7 mouse cellular contexts compared by ENCODE assay signal in genomic region chr3:100768170-100768624, GRCm38 (mm10). TPM values are rescaled to one million over a fixed set of nuclear protein-coding genes. Genes with fewer than 3 reads are reported as not detected.
DNase-seq lines count a peak whose midpoint lies in the region; ATAC-seq and TF ChIP-seq lines count a peak whose summit lies in the region.

No protein-coding gene starts in this region.

- H3K4me3 ChIP-seq in ES-E14 (ENCODE audit: insufficient read depth in 1 of 2, low read depth in 1 of 2, low read length in 2 of 2, poor library complexity in 1 of 2, severe bottlenecking in 1 of 2): peak overlapping the region in 1 of 2 experiments; percentile 31; a peak in 1 of 4 replicates
- H3K4me3 ChIP-seq in heart, embryonic 14.5 days (ENCODE audit: control insufficient read depth in 1 of 2, insufficient read depth in 1 of 2, low read depth in 1 of 2, low read length in 2 of 2): peak overlapping the region in 1 of 2 experiments; percentile 7; a peak in 1 of 4 replicates
- H3K4me3 ChIP-seq in left cerebral cortex, adult 2 months: no peak overlapping the region
- H3K4me3 ChIP-seq in midbrain, embryonic 13.5 days (replicated peaks): no peak overlapping the region

- H3K4me2 ChIP-seq in heart, embryonic 14.5 days (ENCODE audit: low read length): peak overlapping the region; percentile 49
- H3K4me2 ChIP-seq in midbrain, embryonic 13.5 days (replicated peaks): peak overlapping the region; percentile 23

- H3K27me3 ChIP-seq in heart, embryonic 14.5 days (ENCODE audit: control insufficient read depth, insufficient read depth, low read length): no peaks in the 10 kb centered on the region
- H3K27me3 ChIP-seq in midbrain, embryonic 13.5 days: no peaks in the 10 kb centered on the region

- intact Hi-C loops in left cerebral cortex, adult 2 months (cut with DNase I): loop anchor here (2.0 to 10.0 kb wide), 2 partner anchors 139 to 197 kb away; partner anchors contain the start of gene Ttf2

- peak; percentile 49 for ATAC-seq in common myeloid progenitor, adult 5-6 weeks (replicated peaks; ENCODE audit: low read depth, poor library complexity, severe bottlenecking)
- ATAC-seq in heart, embryonic 14.5 days (ENCODE audit: insufficient number of reproducible peaks, insufficient read depth, low FRiP score, low read depth): no peak
- peak; percentile 83 for ATAC-seq in midbrain, embryonic 13.5 days
- no peak for ATAC-seq in inflammation-experienced regulatory T-cells, adult 6 months

- in situ Hi-C loops in ES-E14 (cut with MboI; ENCODE audit: low sequenced_read_pairs in 2 of 2, unreplicated experiment in 2 of 2): no loop called here

- 32% methylated on average over 15 of the region's 15 CpGs for WGBS in heart, embryonic 14.5 days
- WGBS in midbrain, embryonic 13.5 days: 19% methylated on average over 12 of the region's 15 CpGs

- H3K4me1 ChIP-seq in ES-E14 (ENCODE audit: control insufficient read depth in 2 of 2, insufficient read depth in 2 of 2, low read length in 2 of 2, poor library complexity in 1 of 2): no peaks in the 10 kb centered on the region; a peak in 1 of 4 replicates
- H3K4me1 ChIP-seq in heart, embryonic 14.5 days (ENCODE audit: control insufficient read depth in 2 of 2, insufficient read depth in 2 of 2, low read length in 2 of 2): peaks cover 0 to 8% of the 10 kb centered on the region in 2 experiments; a peak in 2 of 4 replicates
- H3K4me1 ChIP-seq in midbrain, embryonic 13.5 days (replicated peaks): peaks cover 7% of the 10 kb centered on the region

- DNase-seq in ES-E14 (ENCODE audit: low read depth, low spot score): no peak
- DNase-seq in left cerebral cortex, adult 2 months (ENCODE audit: extremely low spot score in 1 of 2, low spot score in 2 of 2): peak in 1 of 2 experiments; percentile 17
- DNase-seq in adrenal gland, adult 8-10 months: no peak

- no peaks in the 10 kb centered on the region for H3K36me3 ChIP-seq in ES-E14 (ENCODE audit: control insufficient read depth, insufficient read depth, low read length, poor library complexity, severe bottlenecking)
- H3K36me3 ChIP-seq in heart, embryonic 14.5 days (ENCODE audit: control insufficient read depth, insufficient read depth, low read length): no peaks in the 10 kb centered on the region
- H3K36me3 ChIP-seq in midbrain, embryonic 13.5 days: no peaks in the 10 kb centered on the region

- TF ChIP-seq CTCF in left cerebral cortex, adult 2 months (IDR thresholded peaks at IDR 0.05): peak; percentile 70

- no peaks in the 10 kb centered on the region for H3K9me3 ChIP-seq in ES-E14 (ENCODE audit: control insufficient read depth, insufficient read depth, low read depth, low read length)
- H3K9me3 ChIP-seq in heart, embryonic 14.5 days (ENCODE audit: control insufficient read depth, low read length): no peaks in the 10 kb centered on the region
- H3K9me3 ChIP-seq in midbrain, embryonic 13.5 days: no peaks in the 10 kb centered on the region

- no peak overlapping the region for H3K27ac ChIP-seq in ES-E14 (ENCODE audit: insufficient read depth, low read depth, low read length, poor library complexity, severe bottlenecking)
- H3K27ac ChIP-seq in heart, embryonic 14.5 days (replicated peaks in 1 of 2; ENCODE audit: control insufficient read depth in 1 of 2, insufficient read depth in 1 of 2, low read depth in 2 of 2, low read length in 2 of 2): peak overlapping the region; percentile 38 to 43; a peak in 3 of 4 replicates
- no peak overlapping the region for H3K27ac ChIP-seq in left cerebral cortex, adult 2 months
- peak overlapping the region; percentile 2; the same call in 1 of the 2 replicates for H3K27ac ChIP-seq in midbrain, embryonic 13.5 days

- H3K9ac ChIP-seq in ES-E14 (ENCODE audit: insufficient read depth, low read depth, low read length, poor library complexity, severe bottlenecking): peak overlapping the region; percentile 37; the same call in 1 of the 2 replicates
- H3K9ac ChIP-seq in heart, embryonic 14.5 days (ENCODE audit: low read length): peak overlapping the region; percentile 59; the same call in 1 of the 2 replicates
- 0 out of 2 replicates have a peak overlapping the region, but pooled peaks have one; percentile 12 for H3K9ac ChIP-seq in midbrain, embryonic 13.5 days (replicated peaks)

TF ChIP-seq in ES-E14, 5 proteins besides CTCF, POLR2A, EP300 and RAD21:
- TF ChIP-seq MAFK (IDR thresholded peaks at IDR 0.05; ENCODE audit: insufficient read depth, low read depth, low read length) (no peak), ZC3H11A (IDR thresholded peaks at IDR 0.05; ENCODE audit: borderline replicate concordance, low read depth, low read length) (0 out of 2 replicates have a peak, but pooled peaks have one; percentile 37), CHD2 (IDR thresholded peaks at IDR 0.05; ENCODE audit: low read depth, low read length) (no peak), HCFC1 (IDR thresholded peaks at IDR 0.05; ENCODE audit: borderline replicate concordance, insufficient read depth, low read length) (no peak), ZNF384 (IDR thresholded peaks at IDR 0.05; ENCODE audit: low read depth, low read length) (no peak)

RNA-seq across cellular contexts. Expression of gene Vtcn1, which starts 57.1 kb away (rescaled TPM):
- total RNA-seq in ES-E14 (2012; rRNA removed): 0.31 TPM in 1 of 2 replicates, not detected in the other
- not detected in 2 replicates for total RNA-seq in common myeloid progenitor, adult 5-6 weeks (2017)
- polyA plus RNA-seq in heart, embryonic 14.5 days (2014; fragmentation: Nextera tagmentation; extraction: Ambion mirVana): 0.41 and 0.54 TPM in 2 replicates
- total RNA-seq in left cerebral cortex, adult 2 months (2021): under 1 TPM; 0.29 to 0.33 TPM
- not detected in 2 replicates for polyA plus RNA-seq in midbrain, embryonic 13.5 days (2015; fragmentation: Nextera tagmentation; extraction: Ambion mirVana)
- polyA plus RNA-seq in inflammation-experienced regulatory T-cells, adult 6 months (2017; shearing (Covaris generic)): not detected
- total RNA-seq in adrenal gland, adult 8-10 months (2022): under 1 TPM in 2 of 4 experiments, not detected in 2; 0.10 to 0.20 TPM

Comparison
In these comparisons a context has a peak if more than half of its experiments do, and no peak if none do; other contexts are left out.
1. H3K27ac ChIP-seq: peak in heart, embryonic 14.5 days (2 of 2) and midbrain, embryonic 13.5 days (single experiment); none in ES-E14 (single experiment) and left cerebral cortex, adult 2 months (single experiment).
2. ATAC-seq: peak in common myeloid progenitor, adult 5-6 weeks (single experiment) and midbrain, embryonic 13.5 days (single experiment); none in heart, embryonic 14.5 days (single experiment) and inflammation-experienced regulatory T-cells, adult 6 months (single experiment).
3. Peak in every context shown above with its lines, with median percentiles within 50 percentile points of each other: H3K9ac ChIP-seq.